Mouse (Mus musculus) adrenal gland, postnatal 25 days (tissue): ENCODE data around the gene Spon2. TPM values are rescaled to one million over a fixed set of nuclear protein-coding genes. Genes with fewer than 3 reads are reported as not detected.

Experiments used
- DNase-seq: peaks from one replicate; pipeline ENCODE4 v3.0.0; 2021; ENCODE audit warnings: mixed read lengths
- long read RNA-seq: library from polyadenylated mRNA; stranded (forward); transcript quantifications from one replicate; pipeline ENCODE4 v2.0.0, GENCODE M21; 2021
- total RNA-seq: library from RNA; stranded (reverse); gene quantifications from 2 replicates; pipeline ENCODE4 v1.2.3, GENCODE M21; 2021

Gene Spon2
- 0.39 TPM in 1 of 2 replicates, not detected in the other for total RNA-seq
- long read RNA-seq, partial matches to known transcripts, result 1 of 8 reads
- long read RNA-seq, other reads (novel, unspliced or antisense), result 4 of 8 reads

DNA sequence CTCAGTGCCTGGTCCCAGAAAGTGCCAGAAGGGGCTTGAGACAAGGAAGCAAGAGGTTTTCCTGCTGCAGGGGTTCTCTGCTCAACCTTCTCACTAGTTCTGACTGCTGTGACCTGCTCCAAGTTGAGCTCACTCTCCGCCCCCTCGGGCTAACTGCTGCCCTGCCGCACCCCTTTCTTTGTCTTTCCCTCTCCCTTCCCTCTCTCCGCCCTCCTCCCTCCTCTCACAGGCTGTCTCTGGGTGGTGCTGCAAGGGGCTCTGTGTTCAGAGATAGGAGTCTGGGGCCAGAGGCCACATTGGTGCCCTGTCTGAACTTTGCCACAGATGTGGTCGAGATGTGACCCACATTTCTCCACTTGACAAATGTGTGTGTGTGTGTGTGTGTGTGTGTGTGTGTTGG lies at the start of gene Spon2:
TSS of gene Spon2 (minus strand) at position 375 of the 400 bp plus-strand sequence.
- DNase-seq, result no peak

DNA sequence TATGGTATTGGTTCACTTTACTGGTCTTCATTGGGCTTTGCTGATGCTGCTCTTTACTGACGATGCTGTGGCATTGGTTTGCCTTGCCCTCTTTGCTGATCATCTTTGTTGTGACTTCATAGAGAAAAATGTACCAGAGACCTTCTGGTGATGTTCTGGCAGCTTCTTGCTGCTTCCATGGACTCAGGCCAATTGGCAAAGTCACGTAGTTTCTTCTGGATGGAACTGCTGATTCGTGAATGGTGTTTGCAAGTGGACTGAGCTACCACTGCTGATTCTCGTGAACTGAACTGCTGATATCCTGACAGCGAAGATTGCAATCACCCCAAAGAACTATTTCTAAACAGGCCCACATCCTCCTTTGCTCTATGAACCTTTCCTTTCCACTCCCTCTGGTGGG lies 36.2 kb upstream of the Spon2 start:
- DNase-seq, result no peak

DNA sequence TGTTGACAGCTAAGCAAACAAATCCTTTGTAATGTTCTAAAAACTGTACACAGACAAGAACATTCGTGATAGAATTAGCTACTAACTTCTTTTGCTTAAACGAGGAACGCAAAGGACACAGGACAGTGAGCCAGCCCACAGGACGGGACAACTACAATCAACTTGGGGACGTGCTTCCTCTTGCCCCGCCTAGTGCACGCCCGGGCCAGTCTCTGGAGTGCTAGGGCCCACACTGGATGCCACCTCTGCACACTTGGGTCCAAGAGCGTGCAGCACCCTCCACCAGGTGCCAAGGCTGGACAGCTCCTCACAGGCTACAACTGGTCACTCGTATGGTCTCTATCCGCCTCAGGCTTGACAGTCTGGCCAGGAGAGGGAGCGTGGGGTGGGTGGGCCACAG lies 29.9 kb upstream of the Spon2 start:
- DNase-seq, result no peak

DNA sequence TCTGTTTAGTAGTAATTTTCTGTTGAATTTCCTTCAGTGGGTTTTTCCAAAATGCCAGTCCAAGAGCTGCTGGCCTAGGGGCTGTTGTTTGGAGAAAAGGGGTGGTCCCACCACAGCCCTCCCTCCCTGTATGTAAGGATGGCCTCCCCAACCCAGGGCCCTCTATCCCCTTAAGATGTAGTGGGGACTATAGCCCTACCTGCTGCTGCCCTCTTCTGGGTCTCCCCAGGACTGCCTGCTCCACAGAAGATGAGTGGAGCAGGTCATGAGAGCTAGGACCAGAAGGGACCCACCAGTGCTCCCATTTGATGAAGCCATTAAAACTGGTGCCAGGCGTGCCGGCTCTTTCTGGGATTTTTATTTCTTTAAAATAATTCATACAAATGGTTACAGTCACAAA lies 29.1 kb upstream of the Spon2 start:
- no peak for DNase-seq

DNA sequence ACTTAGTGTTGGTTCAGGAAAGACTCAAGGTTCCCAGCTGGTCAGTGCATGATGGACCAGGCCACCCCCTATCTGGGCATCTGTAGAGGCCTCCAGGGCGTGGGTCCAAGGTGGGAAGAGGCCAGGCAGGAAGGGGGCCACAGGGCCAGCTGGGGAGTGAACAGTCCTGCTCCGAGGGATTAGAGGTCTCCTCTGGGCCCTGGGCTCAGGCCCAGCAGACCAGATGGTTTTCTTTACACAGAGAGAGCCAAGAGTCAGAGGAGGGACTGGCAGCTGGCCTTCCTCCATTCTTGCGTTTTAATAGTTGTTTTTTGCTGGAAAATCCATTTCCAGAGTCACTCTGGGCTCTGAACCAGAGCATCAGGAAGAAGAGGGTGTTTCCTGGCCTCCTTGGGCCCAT lies 27.4 kb upstream of the Spon2 start:
- DNase-seq, result peak; percentile 23

DNA sequence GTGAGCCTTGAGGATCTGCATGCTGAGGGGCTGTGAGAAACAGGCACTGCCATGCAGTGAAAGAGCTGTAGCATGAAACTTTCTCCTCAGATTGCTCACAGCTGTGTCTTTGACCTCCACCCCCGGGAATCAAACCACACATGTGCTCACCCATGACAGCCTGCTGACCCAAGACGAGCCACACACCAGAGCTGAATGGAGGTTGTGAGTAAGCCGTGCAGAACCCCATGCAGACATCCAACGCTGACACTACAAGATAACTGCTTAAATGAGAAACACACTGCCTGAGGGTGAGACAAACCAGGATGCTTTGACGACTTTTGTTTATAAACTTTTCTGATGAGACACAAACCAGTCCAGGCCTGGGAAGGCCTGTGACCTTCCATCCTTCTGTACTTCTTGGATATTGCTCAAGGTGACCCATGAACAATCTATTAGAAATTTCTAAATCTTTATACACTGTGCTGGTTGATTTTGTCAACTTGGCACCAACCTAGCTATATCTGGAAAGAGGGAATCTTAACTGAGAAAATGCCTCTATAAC lies 26.2 kb upstream of the Spon2 start:
- no peak for DNase-seq

DNA sequence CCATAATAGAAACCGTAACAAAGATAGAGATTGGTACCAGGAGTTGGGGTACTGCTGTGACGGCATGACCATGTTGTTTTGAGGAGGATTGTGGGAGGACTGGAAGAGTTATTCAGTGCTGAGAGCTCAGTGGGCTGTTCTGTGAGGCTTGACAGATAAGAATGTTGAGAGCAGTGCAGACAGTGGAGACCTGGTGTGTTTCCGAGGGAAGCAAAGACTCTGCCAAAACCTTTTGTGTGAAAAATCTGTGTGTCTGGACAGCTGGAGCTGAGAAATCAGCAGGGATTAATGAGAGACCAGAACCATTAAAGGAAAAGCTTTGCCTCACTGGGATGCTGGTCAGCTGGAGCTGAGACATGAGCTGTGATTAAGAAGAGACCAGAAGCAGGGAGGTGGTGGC lies 21.7 kb upstream of the Spon2 start:
- DNase-seq, result no peak

DNA sequence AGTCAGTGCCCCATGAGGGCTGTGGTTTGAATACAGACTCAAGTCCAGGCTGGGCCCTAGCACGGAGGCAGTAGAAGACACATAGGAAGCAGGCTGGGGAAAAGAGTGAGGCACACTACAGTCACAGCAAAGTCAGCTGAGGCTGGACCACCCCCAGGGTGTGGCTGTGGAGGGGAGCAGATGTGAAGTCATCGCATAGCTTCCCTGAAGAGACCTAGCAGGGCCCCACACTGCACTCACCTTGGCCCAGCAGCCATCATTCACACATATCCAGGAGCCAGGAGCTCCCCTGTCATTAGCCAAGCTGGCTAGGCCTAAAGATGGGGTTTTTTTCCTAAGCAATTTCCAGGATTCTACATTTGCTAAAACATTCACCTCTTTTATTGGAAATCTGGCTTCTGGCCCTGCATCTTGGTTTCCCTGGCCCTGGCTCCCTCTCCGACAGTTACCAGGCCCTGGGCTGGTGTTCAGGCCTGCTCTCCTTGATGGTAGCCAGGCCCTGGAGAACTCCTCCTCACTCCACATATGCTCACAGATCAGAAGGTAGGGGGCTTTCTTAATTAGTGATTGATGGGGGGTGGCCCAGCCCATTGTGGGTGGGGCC lies 21.0 kb upstream of the Spon2 start:
- DNase-seq, result no peak

DNA sequence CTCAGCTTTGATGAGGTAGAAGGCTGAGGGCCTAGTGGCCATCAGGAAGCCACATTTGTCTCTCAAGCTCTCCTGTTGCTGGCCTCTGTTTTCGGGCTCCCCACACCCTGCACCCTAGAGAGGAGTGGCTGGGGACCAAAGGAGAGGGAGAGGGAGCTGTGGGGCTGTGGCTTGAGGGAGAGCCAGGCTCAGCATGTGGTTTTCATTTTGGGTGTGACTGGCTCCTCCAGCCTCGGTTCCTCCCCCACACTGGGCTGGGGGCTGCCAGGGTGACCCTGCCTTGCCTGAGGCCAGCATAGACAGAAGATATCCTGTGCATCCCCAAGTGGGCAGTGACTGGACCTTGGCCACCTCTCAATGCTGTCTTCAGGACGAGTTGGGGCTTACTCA lies 20.0 kb upstream of the Spon2 start:
- no peak for DNase-seq

DNA sequence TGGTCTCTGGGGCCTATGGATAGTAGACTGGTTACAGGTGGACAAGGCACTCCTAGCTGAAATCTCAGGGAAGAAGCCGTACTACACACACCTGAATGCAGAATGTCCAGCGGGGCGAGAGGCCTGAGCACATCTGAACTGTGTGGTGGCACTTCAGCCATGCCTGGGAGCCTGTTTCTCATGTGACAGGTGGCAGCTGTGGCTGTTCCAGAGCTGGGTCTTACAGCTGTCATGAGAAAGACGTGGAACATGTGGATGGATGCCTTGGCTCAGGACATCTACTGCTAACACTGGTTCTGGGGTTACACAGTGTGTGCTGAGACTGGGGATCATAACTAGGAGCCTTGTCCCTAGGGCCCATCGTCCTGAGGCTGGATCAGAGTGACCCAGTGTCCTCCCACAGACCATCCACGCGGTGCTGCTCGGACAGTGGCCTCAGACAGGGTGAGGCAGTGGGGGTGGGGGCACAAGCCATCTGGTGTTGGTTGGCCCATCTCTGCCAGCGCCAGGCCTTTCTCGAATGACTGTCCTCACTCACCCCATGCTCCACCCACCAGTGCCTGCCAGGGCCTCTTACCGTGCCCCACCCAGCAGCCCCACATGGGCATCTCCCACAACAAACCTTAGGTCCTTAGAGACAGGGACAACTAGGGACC lies 19.5 kb upstream of the Spon2 start:
- no peak for DNase-seq

DNA sequence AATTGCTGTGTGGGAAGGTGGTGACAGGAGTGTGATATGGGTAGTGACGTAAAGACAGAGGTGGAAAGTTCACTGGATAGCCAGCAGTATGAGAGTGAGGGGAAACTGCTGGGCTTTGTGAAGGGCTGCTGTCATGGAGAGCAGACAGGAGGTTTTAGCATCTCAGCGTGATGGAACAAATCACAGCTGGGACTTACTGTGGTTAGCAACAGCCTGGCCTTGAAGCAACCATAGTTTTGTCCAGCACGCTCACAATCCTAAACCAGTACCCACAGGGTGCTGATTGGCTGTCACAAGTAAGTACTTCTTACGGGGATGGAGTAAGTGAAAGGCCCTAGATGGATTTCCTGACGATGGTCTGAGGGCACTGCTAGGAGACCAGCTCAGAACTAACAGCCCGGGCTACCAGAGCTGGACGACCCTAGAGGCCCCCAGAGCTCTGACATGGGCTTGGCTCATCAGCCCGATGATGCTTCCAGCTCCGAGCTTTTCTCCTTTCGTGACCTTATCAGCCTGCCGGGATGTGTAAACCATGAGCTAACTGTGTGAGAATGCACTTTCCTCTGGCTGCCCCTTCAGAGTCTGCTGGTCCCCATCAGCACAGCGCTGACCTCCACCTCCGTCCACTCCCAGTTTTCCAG lies 16.3 kb upstream of the Spon2 start:
- no peak for DNase-seq

DNA sequence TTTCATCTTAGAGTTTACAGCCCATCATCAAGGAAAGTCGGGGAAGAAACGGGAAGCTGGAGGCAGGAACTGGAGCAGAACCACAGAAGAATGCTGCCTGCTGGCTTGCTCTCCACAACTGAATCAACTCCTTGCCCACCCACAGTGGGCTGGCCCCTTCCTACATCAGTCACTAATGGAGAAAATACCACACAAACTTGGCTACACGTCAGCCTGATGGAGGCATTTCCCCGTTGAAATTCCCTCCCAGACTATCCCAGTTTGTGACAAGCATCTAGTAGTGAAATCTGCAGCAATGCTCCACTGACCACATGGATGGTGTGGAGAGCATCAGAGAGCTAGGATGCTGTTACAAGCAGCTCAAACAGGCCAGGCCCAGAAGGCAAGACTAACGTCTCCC lies 14.5 kb upstream of the Spon2 start:
- DNase-seq, result no peak

DNA sequence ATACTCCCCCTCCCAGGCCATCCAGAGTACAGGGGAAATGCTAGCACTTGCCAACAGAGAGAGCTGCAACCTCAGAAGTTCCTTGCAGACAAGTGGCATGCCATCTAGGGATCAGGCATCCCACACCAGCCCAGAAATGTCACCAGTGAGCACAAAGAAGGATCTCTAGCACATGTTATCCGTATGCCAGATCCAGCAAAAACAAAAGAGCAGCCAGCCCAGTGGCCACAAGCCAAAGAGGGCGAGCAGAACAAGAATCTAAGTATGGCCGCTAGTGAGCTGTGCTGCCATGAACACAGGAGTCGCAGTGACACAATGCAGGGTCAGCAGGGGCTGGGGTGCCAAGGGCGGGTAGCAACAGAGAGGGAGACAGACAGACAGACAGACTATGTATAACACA lies 12.0 kb upstream of the Spon2 start:
- no peak for DNase-seq

DNA sequence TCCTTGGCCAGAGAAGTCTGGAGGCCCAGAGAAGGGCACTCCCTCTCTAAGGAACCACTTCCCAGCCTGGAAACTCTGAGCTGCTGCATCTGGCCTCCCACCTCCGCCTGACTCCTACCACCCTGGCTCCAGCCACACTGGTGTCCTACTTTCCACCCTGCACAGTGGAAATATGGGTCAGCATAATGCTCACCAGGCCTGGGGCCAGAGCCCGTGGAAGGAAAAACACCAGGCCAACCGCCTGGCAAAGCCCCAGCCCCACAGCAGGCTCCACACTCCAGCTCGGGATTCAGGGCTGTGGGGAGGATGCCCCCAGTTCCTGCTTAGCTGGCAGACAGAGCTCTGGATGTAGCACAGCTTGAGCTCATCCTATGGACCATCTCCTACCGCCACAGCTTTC lies 10.2 kb upstream of the Spon2 start:
- no peak for DNase-seq

DNA sequence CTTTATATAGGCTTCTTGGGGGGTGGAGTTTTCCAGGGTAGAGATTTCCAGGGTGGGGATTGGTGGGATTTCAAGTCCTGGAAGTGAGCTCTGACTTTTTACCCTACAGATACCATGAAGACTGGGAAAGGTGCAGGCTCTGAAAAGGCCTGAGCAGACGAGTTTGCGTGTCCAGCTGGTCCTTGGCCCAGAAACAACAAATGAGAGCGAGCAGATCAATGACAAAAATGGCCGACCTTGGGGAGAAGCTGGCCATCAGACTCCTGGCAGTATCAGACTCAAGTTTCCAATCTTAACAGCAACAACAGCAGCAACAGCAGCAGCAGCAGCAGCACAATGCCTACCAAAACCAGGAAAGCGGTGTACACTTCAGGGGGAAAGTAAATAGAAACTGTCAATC lies 7.4 kb upstream of the Spon2 start:
- DNase-seq, result no peak

DNA sequence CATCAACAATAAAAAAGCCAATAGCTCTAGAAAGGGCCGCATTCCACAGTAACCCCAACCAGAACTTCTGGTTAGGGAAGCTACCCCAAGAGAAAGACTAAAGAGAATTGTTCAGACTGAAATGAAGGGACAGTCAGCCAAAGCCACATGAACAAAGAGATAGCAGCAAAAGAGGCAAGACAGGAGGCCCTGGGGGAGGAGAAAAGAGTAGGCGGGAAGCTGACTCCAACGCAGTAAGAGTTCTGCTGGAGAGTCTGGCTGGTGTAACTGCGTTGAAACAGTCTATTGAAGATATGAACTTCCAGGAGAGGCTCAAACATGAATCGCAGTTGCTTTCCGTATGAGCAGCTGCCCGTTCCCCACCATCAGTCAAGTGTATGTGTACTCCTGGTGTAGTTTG lies 6.2 kb upstream of the Spon2 start:
- no peak for DNase-seq

DNA sequence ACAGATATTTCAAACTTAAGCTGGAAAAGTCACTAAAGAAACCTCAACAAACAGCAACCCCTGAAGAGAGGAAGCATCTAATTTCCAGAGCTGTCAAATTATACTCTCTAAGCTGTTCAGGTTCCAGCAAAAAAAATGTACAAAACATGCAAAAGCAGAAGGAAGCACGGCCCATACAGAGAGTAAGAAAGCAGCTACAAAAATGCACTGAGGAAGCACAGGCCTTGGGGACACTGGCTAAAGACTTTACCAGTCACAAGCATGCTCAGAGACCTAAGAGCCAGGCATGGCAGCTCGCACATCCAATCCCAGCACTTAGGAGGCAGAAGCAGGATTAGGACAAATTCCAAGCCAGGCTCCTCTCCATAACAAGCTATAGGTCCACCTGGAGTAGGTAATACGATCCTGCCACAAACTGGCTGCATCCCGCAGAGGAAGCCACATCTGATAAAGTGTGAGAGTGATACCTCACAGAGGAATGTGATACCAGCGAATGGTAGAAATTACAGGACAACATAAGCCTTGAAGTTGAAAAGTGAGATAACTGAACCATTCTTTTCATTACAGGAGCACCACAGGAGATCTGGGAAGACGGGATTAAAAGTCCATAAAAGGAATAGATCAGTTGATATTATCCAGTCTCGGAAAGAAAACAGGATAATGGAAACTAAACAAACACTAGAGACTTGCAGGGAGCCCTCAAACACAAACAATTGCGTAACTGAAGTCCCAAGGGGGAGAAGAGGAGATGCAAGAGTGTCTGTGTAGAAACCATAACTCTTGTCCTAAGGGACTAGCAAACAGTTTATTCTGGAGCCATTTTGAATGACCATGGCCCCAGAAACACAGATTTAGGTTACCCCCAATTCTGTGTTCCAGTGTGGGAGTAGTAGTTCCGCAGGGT lies 4.8 kb upstream of the Spon2 start:
- no peak for DNase-seq

DNA sequence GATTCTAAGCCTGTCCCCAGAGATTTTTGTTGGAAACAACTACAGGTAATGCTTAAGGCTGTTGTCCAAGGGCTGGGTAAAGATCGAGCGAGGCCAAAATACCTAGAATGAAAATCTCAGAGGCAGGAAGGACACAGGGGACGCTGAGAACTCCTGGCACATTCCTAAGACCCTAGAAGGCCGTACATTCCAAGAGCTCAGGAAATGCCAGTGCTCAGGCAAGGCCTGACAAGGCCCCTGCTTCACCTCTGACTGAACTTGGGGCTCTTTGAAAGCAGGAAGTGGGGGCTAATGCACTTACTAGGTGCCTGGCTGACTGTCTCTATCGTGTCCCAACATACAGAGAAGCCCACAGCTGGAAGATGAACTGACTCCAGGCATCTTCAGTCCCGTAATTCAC lies 4.1 kb upstream of the Spon2 start:
- DNase-seq, result no peak

DNA sequence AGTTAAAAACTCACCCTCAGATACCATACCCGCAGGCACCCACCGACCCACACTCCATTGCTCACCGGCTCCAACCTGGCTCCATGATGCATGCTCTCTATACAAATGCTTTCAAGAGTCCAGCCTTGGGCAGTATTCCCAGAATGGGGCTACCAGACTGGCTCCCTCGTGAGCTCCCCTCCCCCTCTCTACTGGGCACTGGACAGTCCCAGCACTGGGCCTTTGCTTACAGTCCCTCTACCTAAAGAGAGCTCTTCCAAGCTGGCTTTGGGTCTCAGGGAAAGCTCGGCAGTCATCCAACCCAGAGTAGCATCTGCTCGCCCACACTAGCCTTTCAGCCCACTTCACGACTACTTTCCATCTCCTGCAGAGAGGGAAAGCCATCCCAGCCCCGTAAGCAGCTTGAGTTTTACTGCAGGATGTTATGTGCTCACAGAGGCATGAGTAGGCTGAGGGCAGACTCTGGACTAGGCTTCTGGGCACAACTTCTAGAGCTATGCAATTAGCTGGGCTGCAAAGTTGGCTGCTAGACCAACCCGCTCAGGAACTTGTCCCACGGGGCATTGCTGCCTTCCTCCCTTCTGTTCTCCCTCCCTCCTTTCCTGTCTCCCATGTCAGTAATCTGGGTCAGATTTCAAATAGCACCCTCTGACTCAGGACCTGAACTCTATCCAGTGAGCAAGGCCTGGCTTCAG lies 2.2 kb upstream of the Spon2 start:
- no peak for DNase-seq

DNA sequence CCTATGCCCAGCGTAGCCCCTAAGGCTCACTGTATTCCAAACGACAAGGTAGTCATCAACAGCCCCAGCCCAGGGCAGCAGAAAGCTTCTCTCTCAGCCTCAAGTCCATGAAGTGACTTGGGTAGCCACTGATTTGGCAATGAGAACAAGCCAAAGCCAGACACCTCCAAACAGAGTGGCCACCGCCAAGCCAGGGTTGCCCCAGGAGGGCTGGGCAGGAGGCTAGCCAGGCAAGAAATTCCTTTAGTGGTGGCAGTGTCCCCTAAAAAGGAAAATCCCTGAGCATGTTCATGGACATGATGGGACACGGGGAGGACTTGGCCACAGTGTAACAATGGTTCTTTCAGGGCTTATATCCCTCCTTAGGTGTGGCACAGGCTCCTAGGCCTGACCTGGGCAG lies 1.6 kb upstream of the Spon2 start:
- DNase-seq, result no peak

DNA sequence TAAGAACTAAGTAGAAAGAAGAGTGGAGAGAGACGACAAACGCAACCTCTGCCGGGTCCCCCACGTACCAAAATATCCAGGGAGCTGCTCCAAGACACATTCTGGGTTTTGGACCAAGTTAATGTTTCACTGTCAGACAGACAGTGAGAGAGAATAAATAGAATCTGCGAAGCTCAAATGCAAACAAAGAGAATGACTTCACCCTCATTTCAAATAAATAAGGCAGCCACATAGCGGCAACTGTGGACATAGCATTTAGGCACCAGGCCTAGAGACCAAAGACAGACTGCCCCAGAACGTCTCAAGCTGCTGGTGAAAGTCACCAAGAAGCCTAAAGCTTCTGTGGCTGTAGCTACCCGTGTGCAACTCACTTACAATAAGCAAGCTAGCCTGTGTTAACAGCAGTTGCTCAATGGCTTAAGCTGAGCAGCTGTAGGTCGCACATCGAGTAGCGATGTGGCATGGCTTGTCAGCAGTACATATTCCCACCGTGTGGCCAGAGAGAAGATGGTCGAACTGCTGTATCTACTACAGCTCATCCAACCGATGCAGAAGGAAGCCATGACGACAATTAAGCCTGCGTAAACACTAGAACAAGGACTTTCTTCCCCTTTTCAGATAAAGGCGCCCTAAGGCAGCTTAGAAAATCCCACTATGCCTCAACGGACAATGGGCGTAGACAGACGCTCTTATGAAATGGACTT lies 643 bp upstream of the Spon2 start:
- DNase-seq, result no peak
